Mouse (Mus musculus): Measurements from ENCODE around the gene Tmod3.
"Not testable (repeated sequence)": the region's sequence is repeated elsewhere in the genome, so short reads cannot be mapped to it uniquely, and the experiment has no call there.

Gene Tmod3

DNA sequence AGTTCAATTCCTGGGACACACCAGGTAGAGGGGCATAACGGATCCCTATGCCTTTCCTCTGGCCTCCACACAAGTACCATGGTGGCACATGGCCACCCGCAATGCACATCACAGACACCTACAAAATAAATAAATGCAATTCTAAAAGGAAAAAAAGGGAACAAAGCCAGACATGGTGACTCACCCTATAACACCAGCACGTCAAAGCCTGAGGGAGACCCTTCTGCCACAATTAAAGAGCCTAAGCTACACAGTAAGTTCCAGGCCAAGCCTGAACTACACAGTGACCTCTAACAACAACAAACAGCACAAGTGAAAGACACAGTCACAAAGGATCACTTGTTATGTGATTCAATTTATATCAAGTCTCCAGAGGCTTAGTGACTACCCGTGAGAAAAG, 5.7 kb downstream of the Tmod3 start:
- DNase-seq (ENCODE audit: low spot score) = no peak

GRCm38 (mm10) chr9:75551342-75551741, 8.1 kb downstream of the Tmod3 start:
- no peak for DNase-seq (ENCODE audit: low spot score)

GRCm38 (mm10) chr9:75549010-75549409, 10.4 kb downstream of the Tmod3 start:
- DNase-seq (ENCODE audit: low spot score) = peak; percentile 30

GRCm38 (mm10) chr9:75546885-75547553, 12.4 kb downstream of the Tmod3 start:
- DNase-seq (ENCODE audit: low spot score) = peak; percentile 94

- DNase-seq (ENCODE audit: low spot score) = no peak
Observed at GRCm38 (mm10) chr9:75545514-75545913, 13.9 kb downstream of the Tmod3 start.

DNA sequence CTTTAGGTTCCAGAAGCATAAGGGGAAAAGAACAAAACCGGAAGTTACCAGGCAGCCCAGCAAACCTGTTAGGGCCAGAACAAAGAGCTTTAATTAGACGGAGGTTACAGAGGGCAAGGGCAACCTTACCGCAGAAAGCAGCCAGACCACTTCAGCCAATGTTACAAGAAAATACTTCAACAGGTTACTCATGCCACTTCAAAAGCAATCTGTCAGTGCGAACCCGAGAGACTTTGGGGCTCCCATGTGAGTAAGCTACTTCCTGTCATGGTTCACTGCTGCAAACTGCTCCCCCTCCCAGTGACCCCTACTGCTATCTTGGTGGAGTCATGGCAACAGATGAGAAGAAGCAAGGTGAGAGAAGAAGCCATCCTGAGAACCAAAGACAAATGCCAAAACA, 18.0 kb downstream of the Tmod3 start:
- no peak for DNase-seq (ENCODE audit: low spot score)

DNA sequence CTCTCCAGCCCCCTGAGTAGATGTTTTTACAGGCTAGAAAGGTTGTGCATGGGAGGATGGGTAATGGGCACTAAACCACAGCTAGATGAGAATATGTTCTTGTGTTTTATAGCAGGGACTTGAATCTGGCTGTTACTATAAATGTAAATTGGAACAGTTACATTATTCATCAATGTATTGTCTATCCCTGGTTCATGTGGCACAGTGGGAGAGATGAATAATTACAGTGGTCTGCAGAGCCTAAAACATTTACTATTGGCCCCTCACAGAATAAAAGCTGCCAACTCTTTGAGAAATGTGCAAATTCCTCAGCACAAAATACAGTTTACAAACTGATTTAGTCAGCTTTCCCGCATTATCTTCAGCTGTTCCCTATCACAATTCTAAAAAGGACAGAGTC, 23.0 kb downstream of the Tmod3 start:
- DNase-seq (ENCODE audit: low spot score) = no peak

DNA sequence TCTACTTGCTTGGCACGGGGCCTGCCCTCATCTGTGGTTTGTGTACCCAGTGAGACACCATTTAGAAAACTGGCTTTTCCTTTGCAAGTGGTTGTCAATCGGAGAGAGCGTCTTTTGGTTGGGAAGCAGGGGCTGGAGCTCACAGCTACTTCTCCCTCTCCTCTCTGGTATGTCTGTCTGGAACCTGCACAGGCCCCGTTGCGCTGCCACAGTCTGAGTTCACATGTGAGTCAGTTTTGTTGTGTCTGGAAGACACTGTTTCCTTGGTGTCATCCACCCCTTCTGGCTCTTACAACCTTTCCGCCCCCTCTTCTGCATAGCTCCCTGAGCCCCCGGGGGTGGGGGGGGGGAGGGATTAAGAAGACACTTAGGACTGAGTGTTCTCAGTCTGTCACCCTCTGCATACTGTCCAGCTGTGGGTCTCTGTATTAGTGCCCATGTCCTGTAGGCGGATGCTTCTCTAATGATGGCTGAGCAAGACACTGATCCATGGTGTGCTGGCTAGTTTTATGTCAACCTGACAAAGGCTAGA, 25.0 kb downstream of the Tmod3 start:
- DNase-seq (ENCODE audit: low spot score) = no peak

DNA sequence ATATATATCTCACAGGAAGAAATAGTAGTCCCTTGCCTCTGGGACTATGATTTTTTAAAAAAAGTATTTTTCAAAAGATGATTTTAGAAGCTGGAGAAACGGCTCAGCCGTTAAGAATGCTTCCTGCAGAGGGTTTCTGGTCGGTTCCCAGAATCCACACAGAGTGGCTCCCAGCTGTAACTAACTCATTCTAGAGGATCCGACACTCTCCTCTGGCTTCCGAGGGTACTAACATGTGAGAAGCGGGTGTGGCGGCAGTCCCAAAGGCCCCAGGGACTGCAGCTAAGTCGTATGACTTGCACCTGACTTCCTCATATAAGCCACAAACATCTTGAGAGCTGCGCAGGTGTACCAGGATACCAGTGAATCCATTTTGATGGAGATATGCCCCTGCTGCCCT, 26.5 kb downstream of the Tmod3 start:
- not testable (repeated sequence) for DNase-seq (ENCODE audit: low spot score)

DNA sequence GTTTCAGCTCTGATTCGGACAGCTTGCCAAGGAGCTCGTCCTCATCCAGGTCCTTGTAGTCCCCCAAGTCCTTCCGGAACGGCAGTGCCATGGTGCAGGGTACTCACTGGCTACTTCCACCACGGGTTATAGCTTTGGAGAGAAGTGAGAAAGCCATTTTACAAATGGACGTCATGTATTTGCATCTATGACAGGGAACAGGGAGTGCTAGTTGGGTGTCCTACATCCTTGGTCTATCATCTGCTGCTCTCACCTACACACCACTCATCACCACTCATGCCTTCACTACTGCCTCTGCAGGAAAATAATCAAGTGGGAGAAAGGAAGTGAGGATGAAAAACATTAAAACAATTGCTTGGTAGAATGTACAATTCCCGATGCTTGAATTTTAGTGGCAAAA, 27.0 kb downstream of the Tmod3 start:
- no peak for DNase-seq (ENCODE audit: low spot score)

DNA sequence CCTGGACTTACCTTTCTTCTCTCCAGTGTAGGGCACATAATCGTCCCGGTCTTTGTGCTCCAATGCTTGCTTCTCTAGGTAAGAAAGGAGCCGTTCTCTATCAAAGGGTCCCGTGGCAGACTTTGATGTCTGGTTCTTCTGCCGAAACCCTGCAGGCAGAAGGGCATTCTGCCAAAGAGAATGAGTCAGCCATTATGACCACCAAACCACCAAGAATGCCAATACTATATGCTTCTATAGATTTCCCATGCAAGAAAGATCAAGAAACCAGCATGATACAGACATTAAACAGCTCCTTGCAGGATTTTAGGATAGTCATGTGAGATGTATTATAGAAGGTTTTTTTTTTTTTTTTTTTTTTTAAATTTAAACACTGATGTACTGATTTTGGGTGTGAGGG, 30.1 kb downstream of the Tmod3 start:
- no peak for DNase-seq (ENCODE audit: low spot score)

DNA sequence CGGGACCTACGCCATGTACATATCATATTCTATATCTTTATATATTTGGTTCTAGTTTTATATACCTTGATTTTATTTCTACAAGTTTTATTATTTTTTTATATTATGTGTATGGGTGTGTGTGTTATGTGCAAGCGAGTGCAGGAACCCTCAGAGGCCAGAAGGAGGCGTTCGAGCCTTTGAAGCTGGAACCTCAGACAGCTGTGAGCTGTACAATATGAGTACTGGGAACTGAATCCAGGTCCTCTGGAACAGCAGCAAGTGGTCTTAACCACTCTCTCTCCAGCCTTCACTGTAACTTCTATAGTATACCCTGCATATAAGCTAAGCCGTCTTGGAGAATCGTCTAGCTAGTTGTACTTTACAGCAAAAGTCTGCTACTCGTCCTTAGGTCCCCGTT, 31.4 kb downstream of the Tmod3 start:
- no peak for DNase-seq (ENCODE audit: low spot score)

DNA sequence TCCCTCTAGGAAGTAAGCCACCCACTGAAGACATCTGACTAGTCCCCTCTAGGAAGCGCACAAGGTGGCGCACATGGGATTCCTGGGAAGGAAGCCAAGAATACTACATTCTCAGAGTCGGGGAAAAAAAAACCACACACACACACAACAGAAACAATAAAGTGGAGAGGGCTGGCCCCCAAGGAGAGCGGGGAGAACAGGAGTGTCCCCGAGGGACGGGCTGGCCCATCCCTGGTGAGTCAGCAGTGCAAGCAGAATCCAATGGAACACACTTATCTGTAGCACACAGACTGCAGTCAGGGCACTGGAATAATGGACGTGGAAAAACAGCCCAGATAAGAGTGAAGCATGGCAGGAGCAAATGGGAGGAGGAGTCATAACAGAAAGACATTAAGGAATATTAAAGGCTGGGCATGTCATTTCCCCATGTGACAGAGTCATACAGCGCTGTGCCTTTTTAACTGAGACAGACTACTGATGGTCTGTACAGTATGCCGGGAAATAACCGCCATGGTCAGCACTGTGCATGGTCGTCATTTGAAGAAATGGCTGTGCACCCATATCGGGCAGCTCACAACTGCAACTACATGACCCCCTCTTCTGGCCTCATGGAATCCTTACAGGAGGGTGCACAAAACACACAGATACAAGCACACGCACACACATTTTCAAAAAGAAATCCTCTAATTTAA, 31.9 kb downstream of the Tmod3 start:
- DNase-seq (ENCODE audit: low spot score) = peak; percentile 39

DNA sequence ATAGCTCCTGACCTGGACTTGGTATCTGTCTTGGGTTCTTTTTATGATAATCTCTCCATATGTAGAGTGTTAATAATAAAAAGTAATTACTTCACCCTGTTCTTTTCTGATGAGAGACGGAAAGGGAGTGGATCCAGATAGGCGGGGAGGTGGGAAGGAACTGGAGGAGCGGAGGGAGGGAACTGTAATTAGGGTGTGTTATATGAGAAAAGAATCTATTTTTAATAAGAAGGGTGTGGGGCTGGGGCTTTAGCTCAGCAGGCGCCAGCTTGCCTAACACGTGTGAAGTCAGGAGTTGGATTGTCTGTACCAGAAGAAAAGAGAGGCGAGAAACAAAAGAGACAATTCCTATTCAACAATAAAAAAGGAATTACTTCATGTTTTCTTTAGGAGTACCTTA, 35.8 kb downstream of the Tmod3 start:
- DNase-seq (ENCODE audit: low spot score) = no peak

- no peak for DNase-seq (ENCODE audit: low spot score)
Observed at GRCm38 (mm10) chr9:75522217-75522616, 37.2 kb downstream of the Tmod3 start.

GRCm38 (mm10) chr9:75521788-75522187, 37.7 kb downstream of the Tmod3 start:
- peak; percentile 61 for DNase-seq (ENCODE audit: low spot score)

GRCm38 (mm10) chr9:75520940-75521339, 38.5 kb downstream of the Tmod3 start:
- DNase-seq (ENCODE audit: low spot score) = no peak

DNA sequence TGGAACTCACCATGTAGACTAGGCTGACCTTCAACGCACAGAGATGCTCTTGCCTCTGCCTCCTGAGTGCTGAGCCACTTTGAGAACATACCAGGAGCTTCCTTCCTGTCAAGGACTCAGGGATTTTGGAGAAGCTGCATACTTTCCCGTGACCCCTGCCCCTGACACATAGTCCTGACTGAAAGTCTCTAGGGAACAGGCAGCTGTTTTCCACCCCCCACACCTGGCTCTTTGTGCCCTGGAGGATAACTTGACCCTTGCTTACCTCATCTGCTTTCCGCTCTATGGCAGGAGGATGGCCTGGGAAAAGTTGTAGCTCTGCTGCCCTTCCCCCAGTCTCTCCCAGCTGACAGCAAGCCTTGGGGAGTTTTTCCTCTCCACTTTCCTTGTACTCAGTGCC, 41.7 kb downstream of the Tmod3 start:
- DNase-seq (ENCODE audit: low spot score) = peak; percentile 14

- DNase-seq (ENCODE audit: low spot score) = peak; percentile 68
Observed at GRCm38 (mm10) chr9:75515464-75516113, 43.9 kb downstream of the Tmod3 start.

DNA sequence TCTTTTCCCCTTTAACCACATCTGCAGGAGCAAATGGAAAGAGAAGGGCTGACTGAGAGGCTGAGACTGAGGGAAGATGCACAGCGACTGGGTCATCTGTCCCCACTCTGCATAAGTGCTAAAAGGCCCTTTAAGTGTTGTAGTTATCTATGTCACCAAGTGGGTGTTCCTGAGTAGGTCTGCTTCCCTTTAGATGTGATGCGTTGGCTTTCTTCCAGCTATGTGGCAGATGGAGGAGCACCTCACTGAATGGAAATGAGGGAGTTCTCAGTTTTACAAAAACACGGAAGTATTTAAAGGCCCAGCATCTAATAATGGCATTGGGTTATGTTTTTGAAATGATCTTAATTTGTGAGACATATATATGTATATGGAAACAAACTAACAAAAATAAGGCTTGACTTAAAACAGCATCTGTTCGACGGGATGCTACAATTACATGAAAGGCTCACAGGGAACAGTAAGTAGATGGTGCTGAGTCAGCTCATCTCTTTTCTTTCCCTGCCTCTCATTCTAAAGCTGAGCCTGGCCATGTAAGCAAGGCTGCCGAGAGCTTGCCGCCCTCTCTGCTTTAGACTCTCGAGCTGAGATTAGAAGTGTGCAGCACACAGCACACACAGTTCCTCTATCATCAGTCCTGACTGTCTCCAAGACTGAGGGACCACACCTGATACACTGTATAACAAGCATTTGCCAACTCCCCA, 48.1 kb downstream of the Tmod3 start:
- no peak for DNase-seq (ENCODE audit: low spot score)

GRCm38 (mm10) chr9:75504311-75504710, 55.1 kb downstream of the Tmod3 start:
- DNase-seq (ENCODE audit: low spot score) = no peak

DNA sequence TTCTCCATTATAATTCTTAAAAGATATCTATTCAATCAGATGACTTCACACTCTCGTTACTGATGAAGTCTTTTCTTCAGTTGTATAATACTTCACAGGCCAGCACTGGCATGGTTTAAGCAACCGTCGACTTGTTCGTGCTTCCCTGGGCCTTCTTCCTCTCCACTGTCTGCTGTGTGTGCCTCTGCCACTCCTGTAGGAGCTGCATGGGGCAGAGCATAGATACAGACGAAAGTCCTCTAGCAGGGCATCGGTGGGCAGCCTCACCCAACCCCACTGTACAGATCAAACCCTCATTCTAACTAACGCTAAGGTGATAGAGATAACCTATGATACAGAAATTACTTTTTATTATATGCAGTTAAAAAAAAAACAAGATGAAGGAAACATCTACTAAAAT, 60.9 kb downstream of the Tmod3 start:
- no peak for DNase-seq (ENCODE audit: low spot score)

- DNase-seq (ENCODE audit: low spot score) = no peak
Observed at GRCm38 (mm10) chr9:75495945-75496344, 63.5 kb downstream of the Tmod3 start.

All from adipocyte (in vitro differentiated cells).